Mouse (Mus musculus) right cerebral cortex, postnatal 36 days (tissue): ENCODE results near the gene Plekhs1.
"Not testable (repeated sequence)": the region's sequence is repeated elsewhere in the genome, so short reads cannot be mapped to it uniquely, and the experiment has no call there.

Source experiments
- DNase-seq, 2 experiments: peaks; one replicate each; pipeline ENCODE4 v3.0.0; 2022; ENCODE audit warnings: low spot score in 2 of 2, mixed read lengths in 1 of 2

Plekhs1 gene

GRCm38 (mm10) chr19:56457569-56457968 is 3.9 kb upstream of the Plekhs1 start:
- DNase-seq: no peak

DNA sequence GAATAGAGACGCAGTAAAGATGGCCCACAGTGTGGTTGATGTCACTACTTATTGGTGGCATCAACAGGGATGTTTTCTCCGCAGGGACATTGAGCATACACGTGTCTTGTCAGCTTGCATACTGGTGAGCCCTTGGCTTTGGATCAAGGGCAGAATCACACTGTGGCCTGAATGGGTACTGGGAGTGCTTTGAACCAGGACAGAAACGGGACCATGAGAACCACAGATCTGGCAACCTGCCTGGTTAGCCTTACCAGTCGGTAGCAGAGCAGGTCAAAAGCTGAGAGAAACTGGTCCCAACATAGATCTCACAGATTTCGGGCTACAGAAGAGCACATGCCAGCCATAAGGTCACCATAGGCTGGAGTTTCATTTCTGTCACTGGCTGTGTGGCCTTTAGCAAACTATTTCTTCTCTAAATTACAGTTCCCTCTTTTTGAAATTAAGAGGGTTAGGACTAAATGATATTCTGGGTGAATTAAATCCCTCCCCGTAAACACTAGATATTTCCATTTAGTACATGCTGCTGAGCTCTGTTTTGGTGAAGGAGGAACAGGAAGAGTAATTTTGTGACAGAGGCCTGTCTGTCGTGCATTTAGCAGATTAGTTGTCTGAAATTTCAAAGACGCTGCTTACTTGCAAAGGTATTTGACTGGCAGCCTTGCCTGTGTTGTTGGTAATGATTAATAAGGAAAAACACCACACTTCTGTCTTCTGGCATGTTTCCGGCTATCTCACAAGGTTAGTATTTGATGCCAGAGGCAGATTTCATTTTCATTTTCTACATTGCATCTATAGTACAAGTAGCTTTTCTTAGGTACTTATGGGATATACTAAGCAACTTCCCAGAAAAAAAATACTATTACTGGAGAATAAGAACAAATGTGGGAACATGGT is 2.0 kb upstream of the Plekhs1 start:
- DNase-seq: no peak

DNA sequence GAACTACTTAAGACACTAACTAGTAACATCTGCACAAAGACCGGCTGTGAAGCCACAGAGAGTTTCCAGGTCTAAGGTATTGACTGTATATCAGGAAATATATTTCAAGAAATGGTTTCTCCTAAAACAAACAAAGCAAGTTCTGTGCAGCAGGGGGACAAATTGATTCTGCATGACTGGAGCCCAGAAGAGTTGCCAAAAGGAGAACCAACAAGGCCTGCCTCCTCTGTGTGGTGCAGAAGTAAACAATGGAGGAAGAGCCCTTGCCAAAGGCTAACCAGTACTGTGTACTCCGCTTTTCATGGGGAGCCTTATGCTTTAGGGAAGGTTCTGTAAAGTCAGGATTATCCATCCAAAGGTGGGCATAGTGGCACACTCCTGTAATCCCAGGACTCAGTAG is 1.2 kb upstream of the Plekhs1 start:
- no peak for DNase-seq

- DNase-seq: no peak
These were observed 1.3 kb downstream of the Plekhs1 start for GRCm38 (mm10) chr19:56462786-56463185.

DNA sequence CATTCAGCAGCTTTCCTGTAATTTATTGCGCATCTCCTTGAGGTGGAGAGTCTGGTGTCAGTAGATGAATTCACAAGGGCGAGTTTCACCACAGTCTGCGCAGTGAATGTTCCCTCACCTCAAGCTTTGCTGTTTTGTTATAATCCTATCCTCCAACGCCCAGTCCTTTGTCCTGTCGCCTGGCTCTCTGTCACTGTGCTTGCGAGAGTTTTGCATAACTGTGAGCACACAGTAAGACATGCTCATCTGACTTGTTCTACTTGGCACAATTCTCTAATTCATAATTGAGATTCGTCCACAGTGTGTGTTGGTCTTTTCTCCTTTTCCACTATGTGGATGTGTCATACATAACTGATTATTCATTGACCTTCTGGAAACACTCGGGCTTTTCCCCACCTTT is 5.0 kb downstream of the Plekhs1 start:
- DNase-seq: no peak

DNA sequence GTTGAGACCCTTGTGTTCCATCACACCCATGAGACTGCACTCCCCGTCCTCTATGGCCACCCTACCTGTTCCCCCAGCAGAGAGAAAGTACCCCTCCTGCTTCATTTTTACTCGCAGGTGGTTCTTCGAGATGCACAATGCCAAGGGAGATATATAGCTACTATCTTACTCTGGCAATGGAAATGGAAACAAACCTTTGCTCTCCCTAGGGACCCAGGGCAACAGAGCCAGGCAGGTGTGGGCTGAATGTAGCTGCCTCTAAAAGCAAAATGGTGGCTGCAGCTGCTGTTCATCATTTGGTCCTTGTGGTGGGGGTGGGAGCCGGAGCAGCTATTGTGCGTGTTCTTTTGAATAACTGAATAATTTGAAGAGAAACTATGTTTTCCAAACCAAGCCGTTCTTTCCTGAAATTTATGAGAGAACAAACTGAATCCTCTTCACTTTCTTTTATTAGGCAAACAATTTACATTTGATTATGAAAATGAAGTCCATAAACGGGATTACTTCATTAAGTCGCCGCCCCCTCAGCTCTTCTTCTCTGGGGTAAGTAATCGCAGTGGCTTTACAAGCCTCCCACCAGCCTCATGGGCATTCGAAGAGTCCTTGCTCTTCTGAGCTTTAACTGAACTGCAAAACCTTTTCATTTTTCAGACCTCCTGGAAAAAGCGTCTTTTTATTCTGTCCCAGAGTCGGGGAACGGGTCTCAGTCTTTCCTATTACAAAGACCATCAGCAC is 9.0 kb downstream of the Plekhs1 start:
- no peak for DNase-seq

GRCm38 (mm10) chr19:56471934-56472333 is 10.5 kb downstream of the Plekhs1 start:
- no peak for DNase-seq

GRCm38 (mm10) chr19:56474869-56475550 is 13.6 kb downstream of the Plekhs1 start:
- no peak for DNase-seq

DNA sequence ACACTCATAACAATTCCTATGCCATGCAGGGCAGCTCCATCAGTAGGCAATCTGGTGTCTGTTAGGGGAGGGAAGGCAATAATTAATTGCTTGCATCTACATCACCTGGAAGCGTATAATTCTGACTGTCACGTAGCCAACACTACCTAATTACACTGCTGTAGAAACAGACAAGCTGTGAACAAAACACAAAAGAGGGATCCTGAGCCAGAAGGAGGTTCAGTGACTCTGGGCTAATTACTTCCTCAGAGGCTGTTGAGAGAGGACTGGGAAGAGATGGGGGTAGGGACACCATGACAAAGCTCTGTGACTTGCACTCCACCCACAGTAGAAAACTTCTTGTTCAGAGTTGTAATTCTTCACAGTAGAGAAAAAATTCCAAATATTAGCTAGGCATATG is 15.1 kb downstream of the Plekhs1 start:
- DNase-seq: no peak

DNA sequence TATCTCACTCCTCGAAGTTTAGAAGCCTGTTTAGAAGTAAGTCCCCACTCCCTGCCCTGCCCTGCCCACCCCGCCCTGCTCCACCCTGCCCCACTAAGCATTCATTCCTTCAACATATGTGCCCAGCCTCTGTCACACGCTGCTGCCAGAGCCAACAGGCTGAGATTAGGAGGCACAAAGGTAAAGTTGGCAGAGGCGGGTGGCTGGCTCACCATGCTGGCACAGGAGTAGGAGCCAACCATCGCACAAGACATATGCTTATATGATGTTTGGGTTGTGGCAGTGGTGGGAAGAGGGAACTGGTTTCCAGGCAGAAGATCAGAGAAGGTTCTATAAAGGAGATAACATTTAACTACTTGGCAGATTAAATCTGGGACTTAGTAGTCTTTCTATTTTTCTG is 15.8 kb downstream of the Plekhs1 start:
- DNase-seq: no peak

GRCm38 (mm10) chr19:56477832-56478231 is 16.4 kb downstream of the Plekhs1 start:
- DNase-seq: no peak

GRCm38 (mm10) chr19:56484630-56485375 is 23.4 kb downstream of the Plekhs1 start:
- no peak for DNase-seq

- DNase-seq: no peak
These were observed 24.2 kb downstream of the Plekhs1 start for GRCm38 (mm10) chr19:56485376-56486271.

DNA sequence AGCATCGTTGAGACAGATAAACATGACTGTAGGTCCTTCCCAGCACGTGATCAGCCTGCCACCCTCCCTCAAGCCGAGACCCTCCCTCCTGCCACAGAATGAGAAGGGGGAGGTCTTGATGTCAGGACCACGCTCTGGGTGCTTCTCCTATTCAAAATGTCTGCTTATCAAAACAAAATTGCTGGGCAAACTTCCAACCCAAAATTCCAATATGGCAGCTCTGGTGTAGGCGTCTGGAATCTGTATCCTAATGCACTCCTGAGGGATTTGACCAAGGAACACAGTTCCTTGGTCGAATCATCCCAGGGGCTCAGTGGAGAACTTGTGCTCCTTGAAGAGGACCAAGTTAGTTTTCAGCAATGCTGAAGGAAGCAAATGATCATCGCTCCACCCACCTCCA is 25.5 kb downstream of the Plekhs1 start:
- no peak for DNase-seq

DNA sequence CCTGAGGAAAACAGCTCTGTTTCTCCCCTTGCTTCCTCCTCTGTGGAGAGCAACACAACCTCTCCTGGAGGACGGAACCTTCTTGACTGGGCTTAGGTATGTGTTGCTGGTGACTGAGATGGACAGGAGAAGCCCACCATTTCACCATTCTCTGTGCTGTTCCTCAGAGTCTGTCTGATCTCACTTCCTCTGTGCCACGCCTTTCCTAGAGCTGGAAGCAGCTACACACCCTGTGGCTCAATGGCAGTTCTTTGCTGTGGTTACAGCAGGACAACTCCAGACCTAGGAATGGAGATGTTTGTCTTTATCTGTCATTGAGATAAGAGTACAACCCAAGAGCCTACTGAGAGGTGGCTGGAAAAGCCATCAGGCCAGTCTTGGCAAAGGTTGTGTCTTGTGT is 25.9 kb downstream of the Plekhs1 start:
- no peak for DNase-seq

GRCm38 (mm10) chr19:56489601-56490000 is 28.2 kb downstream of the Plekhs1 start:
- DNase-seq: no peak

- DNase-seq: not testable (repeated sequence)
These were observed 32.7 kb downstream of the Plekhs1 start for GRCm38 (mm10) chr19:56494157-56494556.

GRCm38 (mm10) chr19:56503069-56503468 is 41.6 kb downstream of the Plekhs1 start:
- not testable (repeated sequence) for DNase-seq

DNA sequence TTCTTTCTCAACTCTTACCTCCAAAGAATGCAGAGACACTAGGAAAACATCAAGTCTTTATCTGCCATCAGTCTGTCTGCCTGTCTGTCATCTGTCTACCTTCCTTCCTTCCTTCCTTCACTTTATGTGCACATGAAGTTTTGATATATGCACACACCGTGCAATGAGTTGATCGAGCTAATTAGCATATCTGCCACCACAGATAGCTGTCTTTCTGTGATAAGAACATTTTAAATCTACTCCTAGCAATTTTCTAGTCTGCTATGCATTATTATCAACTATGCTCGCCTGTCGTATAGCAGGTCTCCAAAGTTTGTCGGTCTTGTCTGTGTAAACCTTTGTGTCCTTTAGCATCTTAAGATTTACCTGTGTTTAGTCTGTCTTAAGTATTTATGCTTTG is 42.1 kb downstream of the Plekhs1 start:
- DNase-seq: not testable (repeated sequence)

- not testable (repeated sequence) for DNase-seq
These were observed 49.8 kb downstream of the Plekhs1 start for GRCm38 (mm10) chr19:56511207-56511606.

GRCm38 (mm10) chr19:56513527-56513926 is 52.1 kb downstream of the Plekhs1 start:
- DNase-seq: not testable (repeated sequence)
